9 mouse cellular contexts compared by ENCODE assay signal in the genomic region with DNA sequence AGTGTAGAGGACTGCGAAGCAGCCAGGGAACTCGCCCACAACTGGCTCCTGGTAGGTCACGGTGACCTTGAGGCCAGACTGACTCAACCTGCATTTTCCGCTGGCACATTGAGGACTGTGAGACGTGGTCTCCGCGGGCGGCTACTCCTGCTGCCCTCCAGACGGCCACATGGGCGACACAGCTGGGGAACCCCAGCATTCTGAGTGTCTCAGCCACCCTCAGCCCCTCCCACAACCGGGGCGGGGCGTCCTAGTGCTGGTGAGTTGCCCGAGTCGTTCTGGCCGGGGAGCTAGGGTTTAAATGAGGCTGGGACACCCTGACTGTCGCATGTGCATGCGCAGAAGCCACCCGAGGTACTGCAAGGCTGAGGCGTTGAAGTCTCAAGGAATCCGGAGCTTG.
DNase-seq lines count a peak whose midpoint lies in the region.
"Had no signal": no experiment of that assay in that cellular context is flagged by ENCODE, and none has a peak within 500 bp of the region (broad histone marks: within the 10 kb centered on the region; RNA-seq: fewer than 3 reads in every experiment).

No protein-coding gene starts in this region.

- no peak overlapping the region for H3K27ac ChIP-seq in hindbrain, embryonic 10.5 days
- H3K27ac ChIP-seq: liver, embryonic 15.5 days had no signal

- no peaks in the 10 kb centered on the region for H3K27me3 ChIP-seq in hindbrain, embryonic 10.5 days (ENCODE audit: insufficient read depth, poor library complexity, severe bottlenecking)
- H3K27me3 ChIP-seq: liver, embryonic 15.5 days had no signal

- DNase-seq in gastrocnemius, adult 18-20 months (ENCODE audit: low spot score): peak; percentile 26
- no peak for DNase-seq in gastrocnemius, postnatal 4 days (ENCODE audit: low spot score in 2 of 2)
- peak; percentile 12 to 31 for DNase-seq in urinary bladder, postnatal 36 days (ENCODE audit: low spot score in 2 of 2)
- no peak for DNase-seq in urinary bladder, postnatal 10 days (ENCODE audit: low spot score)
- DNase-seq in kidney, postnatal 14 days: peak; percentile 66
- peak; percentile 42 for DNase-seq in thymus, postnatal 4 days
- no peak for DNase-seq in hindbrain, embryonic 10.5 days (ENCODE audit: low spot score)
- no peak for DNase-seq in layer of hippocampus, adult 9-11 months

- 90% methylated on average over 21 of the region's 21 CpGs for WGBS in hindbrain, embryonic 10.5 days

- H3K9me3 ChIP-seq in hindbrain, embryonic 10.5 days: 0 out of 2 replicates have a peak, but pooled peaks cover 6% of the 10 kb centered on the region
- H3K9me3 ChIP-seq: liver, embryonic 15.5 days had no signal

- H3K4me1 ChIP-seq in hindbrain, embryonic 10.5 days (replicated peaks): no peaks in the 10 kb centered on the region
- H3K4me1 ChIP-seq: liver, embryonic 15.5 days had no signal

- H3K4me3 ChIP-seq in hindbrain, embryonic 10.5 days: no peak overlapping the region
- H3K4me3 ChIP-seq: liver, embryonic 15.5 days had no signal

- H3K36me3 ChIP-seq in hindbrain, embryonic 10.5 days: no peaks in the 10 kb centered on the region
- H3K36me3 ChIP-seq: liver, embryonic 15.5 days had no signal

Comparison
In these comparisons a context has a peak if more than half of its experiments do, and no peak if none do; other contexts are left out.
1. DNase-seq: peak in gastrocnemius, adult 18-20 months (single experiment), urinary bladder, postnatal 36 days (2 of 2), kidney, postnatal 14 days (single experiment) and thymus, postnatal 4 days (single experiment); none in gastrocnemius, postnatal 4 days (0 of 2), urinary bladder, postnatal 10 days (single experiment), hindbrain, embryonic 10.5 days (single experiment) and layer of hippocampus, adult 9-11 months (single experiment).